Mouse (Mus musculus): Measurements from ENCODE around the gene Tuba8. TPM values are rescaled to one million over a fixed set of nuclear protein-coding genes. Genes with fewer than 3 reads are reported as not detected.

Gene Tuba8
- polyA plus RNA-seq, 1 experiment from 2014 or later = 0.49 TPM

DNA sequence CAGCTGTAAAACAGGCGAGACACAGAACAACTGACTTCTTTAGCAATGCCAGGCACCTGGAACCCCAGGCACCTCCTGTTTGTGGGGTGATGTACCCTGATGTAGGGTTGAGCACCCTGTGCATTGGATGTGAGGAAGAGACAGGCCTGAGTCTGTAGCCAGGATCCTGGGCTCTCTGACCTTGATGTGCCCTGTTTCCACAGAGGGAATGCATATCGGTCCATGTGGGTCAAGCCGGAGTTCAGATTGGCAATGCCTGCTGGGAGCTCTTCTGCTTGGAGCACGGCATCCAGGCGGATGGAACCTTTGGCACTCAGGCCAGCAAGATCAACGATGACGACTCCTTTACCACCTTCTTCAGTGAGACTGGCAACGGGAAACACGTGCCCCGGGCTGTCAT is 9.7 kb downstream of the Tuba8 start:
- Histone ChIP-seq H3K4me1 (replicated peaks) (no peaks in the 10 kb centered on the region), H3K9me3 (no peaks in the 10 kb centered on the region), H3K4me3 (replicated peaks) (no peak overlapping the region), H3K4me2 (replicated peaks) (no peak overlapping the region), H3K9ac (no peak overlapping the region), H3K36me3 (no peaks in the 10 kb centered on the region), H3K27me3 (replicated peaks) (no peaks in the 10 kb centered on the region), H3K27ac (no peak overlapping the region)
- WGBS = 87% methylated on average over 10 of the region's 10 CpGs
- no peak for ATAC-seq

GRCm38 (mm10) chr6:121221876-121222597 is 11.5 kb downstream of the Tuba8 start:
- Histone ChIP-seq H3K4me1 (replicated peaks) (no peaks in the 10 kb centered on the region; the same call in 1 of the 2 replicates), H3K9ac (no peak overlapping the region), H3K4me3 (replicated peaks) (no peak overlapping the region), H3K4me2 (replicated peaks) (no peak overlapping the region), H3K27ac (no peak overlapping the region), H3K36me3 (no peaks in the 10 kb centered on the region), H3K27me3 (replicated peaks) (no peaks in the 10 kb centered on the region), H3K9me3 (no peaks in the 10 kb centered on the region)
- WGBS = 76% methylated on average over 8 of the region's 8 CpGs
- no peak for ATAC-seq

- no peaks in the 10 kb centered on the region; the same call in 1 of the 2 replicates for H3K4me1 ChIP-seq (replicated peaks)
- no peak for ATAC-seq
- no peak overlapping the region for H3K27ac ChIP-seq
- no peak overlapping the region for H3K4me2 ChIP-seq (replicated peaks)
- no peaks in the 10 kb centered on the region for H3K9me3 ChIP-seq
- H3K36me3 ChIP-seq = no peaks in the 10 kb centered on the region
- H3K9ac ChIP-seq = no peak overlapping the region
- 97% methylated on average over 14 of the region's 14 CpGs for WGBS
- H3K27me3 ChIP-seq (replicated peaks) = no peaks in the 10 kb centered on the region
- H3K4me3 ChIP-seq (replicated peaks) = no peak overlapping the region
These were observed 12.5 kb downstream of the Tuba8 start for GRCm38 (mm10) chr6:121223001-121223400.

DNA sequence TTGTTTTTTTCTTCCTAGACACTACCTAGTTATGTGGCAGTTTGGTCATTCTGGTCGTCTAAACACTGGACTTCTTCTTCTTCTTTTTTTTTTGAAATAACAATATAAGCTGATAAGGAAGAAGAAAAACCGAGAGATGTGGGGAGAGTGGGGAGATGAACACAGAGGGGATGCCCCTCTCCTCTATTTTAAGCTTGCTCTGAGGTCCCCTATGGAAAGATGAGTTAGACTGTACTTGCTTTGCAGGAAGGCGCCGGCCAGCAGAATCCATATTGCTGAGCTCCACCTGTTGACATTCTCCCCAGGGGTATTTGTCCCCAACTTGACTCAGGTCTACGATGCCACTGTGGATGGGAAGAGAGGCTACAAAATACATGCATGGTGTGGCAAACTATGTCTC is 13.6 kb downstream of the Tuba8 start:
- Histone ChIP-seq H3K27me3 (replicated peaks) (no peaks in the 10 kb centered on the region), H3K4me2 (replicated peaks) (no peak overlapping the region), H3K9ac (no peak overlapping the region), H3K9me3 (no peaks in the 10 kb centered on the region), H3K4me3 (replicated peaks) (no peak overlapping the region), H3K36me3 (no peaks in the 10 kb centered on the region), H3K4me1 (replicated peaks) (no peaks in the 10 kb centered on the region; the same call in 1 of the 2 replicates), H3K27ac (no peak overlapping the region)
- ATAC-seq = no peak
- WGBS = 59% methylated on average over 5 of the region's 5 CpGs

DNA sequence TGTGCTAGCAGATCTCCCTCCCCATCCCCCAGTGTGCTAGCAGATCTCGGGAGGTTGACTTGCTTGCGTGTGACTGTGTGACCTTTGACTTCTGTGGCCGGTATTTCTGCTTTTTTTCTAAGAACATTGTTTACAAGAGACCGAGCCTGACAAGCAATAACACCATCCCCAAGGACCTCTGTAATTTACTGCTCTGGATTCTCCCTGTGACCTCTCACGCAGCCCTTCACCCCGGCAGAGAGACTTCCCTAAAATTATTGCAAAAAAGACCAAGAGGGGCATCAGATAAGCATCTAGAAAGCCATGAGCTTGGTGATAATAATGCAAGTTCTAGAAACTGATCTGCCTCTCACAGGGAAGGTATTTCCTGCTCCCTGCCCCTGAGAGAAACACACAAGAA is 14.5 kb downstream of the Tuba8 start:
- Histone ChIP-seq H3K4me2 (replicated peaks) (no peak overlapping the region), H3K4me3 (replicated peaks) (no peak overlapping the region), H3K27me3 (replicated peaks) (no peaks in the 10 kb centered on the region), H3K27ac (no peak overlapping the region), H3K36me3 (no peaks in the 10 kb centered on the region), H3K4me1 (replicated peaks) (no peaks in the 10 kb centered on the region; the same call in 1 of the 2 replicates), H3K9me3 (no peaks in the 10 kb centered on the region), H3K9ac (no peak overlapping the region)
- 8% methylated on average over 6 of the region's 6 CpGs for WGBS
- no peak for ATAC-seq

- no peak for ATAC-seq
- H3K9me3 ChIP-seq = no peaks in the 10 kb centered on the region
- H3K4me3 ChIP-seq (replicated peaks) = no peak overlapping the region
- no peaks in the 10 kb centered on the region; the same call in 1 of the 2 replicates for H3K4me1 ChIP-seq (replicated peaks)
- no peaks in the 10 kb centered on the region for H3K36me3 ChIP-seq
- no peak overlapping the region for H3K9ac ChIP-seq
- no peaks in the 10 kb centered on the region for H3K27me3 ChIP-seq (replicated peaks)
- whole genome bisulfite sequencing = 48% methylated on average over 4 of the region's 4 CpGs
- no peak overlapping the region for H3K4me2 ChIP-seq (replicated peaks)
- H3K27ac ChIP-seq = no peak overlapping the region
These were observed 15.5 kb downstream of the Tuba8 start for GRCm38 (mm10) chr6:121226043-121226442.

DNA sequence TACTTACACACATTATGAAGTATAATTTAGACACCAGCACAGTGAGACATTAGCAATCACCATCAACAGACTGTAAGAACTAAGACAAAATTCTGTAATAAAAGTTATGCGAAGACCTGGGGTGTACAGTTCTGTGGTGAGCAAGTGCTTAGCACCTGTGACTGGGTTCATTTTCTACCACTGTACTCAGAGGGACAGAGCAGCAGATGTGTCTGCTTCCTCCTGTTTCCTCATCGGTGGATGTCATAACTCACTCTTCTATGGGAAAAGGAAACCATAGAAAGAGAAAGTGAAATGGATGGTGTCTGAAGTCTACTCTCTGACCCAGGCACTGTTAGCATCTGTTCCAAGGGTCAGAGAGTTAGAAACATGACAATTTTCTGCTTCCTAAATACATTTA is 16.2 kb downstream of the Tuba8 start:
- H3K36me3 ChIP-seq = no peaks in the 10 kb centered on the region
- no peaks in the 10 kb centered on the region; the same call in 1 of the 2 replicates for H3K4me1 ChIP-seq (replicated peaks)
- no peak for ATAC-seq
- H3K4me3 ChIP-seq (replicated peaks) = no peak overlapping the region
- no peaks in the 10 kb centered on the region for H3K9me3 ChIP-seq
- WGBS = 71% methylated on average over 2 of the region's 2 CpGs
- no peaks in the 10 kb centered on the region for H3K27me3 ChIP-seq (replicated peaks)
- H3K4me2 ChIP-seq (replicated peaks) = no peak overlapping the region
- H3K27ac ChIP-seq = no peak overlapping the region
- no peak overlapping the region for H3K9ac ChIP-seq

DNA sequence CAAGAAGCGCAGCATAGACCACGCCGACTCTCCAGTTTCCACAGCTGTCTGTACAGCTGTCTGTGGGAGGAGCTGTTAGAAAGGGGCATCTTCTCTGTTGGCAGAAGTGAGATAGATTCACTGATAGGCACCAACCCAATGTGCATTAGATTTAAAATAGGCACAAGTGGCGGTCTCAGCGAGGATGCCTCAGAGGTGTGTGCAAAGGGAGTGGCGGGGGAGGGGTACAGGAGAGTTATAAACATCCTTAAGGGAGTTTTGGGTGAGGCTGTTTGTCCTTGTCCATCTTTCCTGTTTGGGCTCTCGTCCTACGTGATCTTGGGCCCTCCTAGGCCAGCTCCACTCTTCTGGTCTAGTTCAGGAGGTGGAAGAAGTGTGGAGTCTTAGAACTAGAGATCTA is 17.9 kb downstream of the Tuba8 start:
- WGBS = 69% methylated on average over 8 of the region's 8 CpGs
- Histone ChIP-seq H3K4me3 (replicated peaks) (no peak overlapping the region), H3K4me1 (replicated peaks) (no peaks in the 10 kb centered on the region; the same call in 1 of the 2 replicates), H3K36me3 (no peaks in the 10 kb centered on the region), H3K27me3 (replicated peaks) (no peaks in the 10 kb centered on the region), H3K27ac (no peak overlapping the region), H3K9ac (no peak overlapping the region), H3K9me3 (no peaks in the 10 kb centered on the region), H3K4me2 (replicated peaks) (no peak overlapping the region)
- ATAC-seq = no peak

DNA sequence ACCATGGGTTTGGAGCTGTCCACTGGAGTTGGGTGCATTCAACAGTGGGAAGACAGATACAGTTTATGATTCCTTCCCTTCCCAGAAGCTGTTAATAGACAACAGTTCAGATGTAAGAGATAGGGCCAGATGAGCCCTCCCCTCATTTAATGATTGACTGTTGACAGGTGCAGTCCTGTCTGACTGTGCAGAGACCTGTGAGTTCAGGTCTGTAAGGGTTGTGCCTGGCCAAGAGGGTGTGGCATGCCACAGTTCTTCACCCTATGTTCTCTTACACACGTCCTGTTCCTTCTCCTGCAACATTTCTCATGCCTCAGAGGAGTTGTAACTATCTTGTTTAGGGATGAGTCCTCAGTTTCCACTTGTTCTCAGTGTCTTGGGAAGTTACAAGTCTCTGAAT is 22.2 kb downstream of the Tuba8 start:
- Histone ChIP-seq H3K4me2 (replicated peaks) (no peak overlapping the region), H3K4me3 (replicated peaks) (no peak overlapping the region), H3K27me3 (replicated peaks) (no peaks in the 10 kb centered on the region), H3K4me1 (replicated peaks) (no peaks in the 10 kb centered on the region), H3K9me3 (no peaks in the 10 kb centered on the region), H3K27ac (no peak overlapping the region), H3K36me3 (no peaks in the 10 kb centered on the region), H3K9ac (no peak overlapping the region)
- ATAC-seq = peak; percentile 56; the same call in 1 of the 2 replicates
- WGBS = 48% methylated on average over 1 of the region's 1 CpGs

DNA sequence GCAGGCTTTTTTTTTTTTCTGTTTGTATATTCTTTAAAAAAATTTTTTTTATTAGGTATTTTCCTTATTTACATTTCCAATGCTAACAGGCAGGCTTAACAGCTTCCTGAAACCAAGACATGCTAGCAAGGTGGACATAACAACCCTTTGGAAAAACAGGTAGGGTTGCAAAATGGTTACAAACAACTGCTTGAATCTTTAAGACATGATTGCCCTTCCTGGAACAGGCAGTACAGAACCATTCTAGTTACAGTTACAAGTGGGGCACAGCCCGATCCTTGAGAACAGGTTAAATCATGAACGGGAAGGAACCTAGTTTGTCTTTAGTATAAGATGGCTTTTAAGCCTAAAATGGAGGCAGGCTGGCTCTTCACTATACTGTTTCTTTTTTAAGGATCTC is 25.9 kb downstream of the Tuba8 start:
- Histone ChIP-seq H3K9me3 (no peaks in the 10 kb centered on the region), H3K36me3 (no peaks in the 10 kb centered on the region), H3K4me2 (replicated peaks) (no peak overlapping the region), H3K4me3 (replicated peaks) (no peak overlapping the region), H3K27ac (no peak overlapping the region), H3K27me3 (replicated peaks) (no peaks in the 10 kb centered on the region), H3K9ac (no peak overlapping the region), H3K4me1 (replicated peaks) (no peaks in the 10 kb centered on the region)
- WGBS = 92% methylated on average over 2 of the region's 2 CpGs
- ATAC-seq = no peak

DNA sequence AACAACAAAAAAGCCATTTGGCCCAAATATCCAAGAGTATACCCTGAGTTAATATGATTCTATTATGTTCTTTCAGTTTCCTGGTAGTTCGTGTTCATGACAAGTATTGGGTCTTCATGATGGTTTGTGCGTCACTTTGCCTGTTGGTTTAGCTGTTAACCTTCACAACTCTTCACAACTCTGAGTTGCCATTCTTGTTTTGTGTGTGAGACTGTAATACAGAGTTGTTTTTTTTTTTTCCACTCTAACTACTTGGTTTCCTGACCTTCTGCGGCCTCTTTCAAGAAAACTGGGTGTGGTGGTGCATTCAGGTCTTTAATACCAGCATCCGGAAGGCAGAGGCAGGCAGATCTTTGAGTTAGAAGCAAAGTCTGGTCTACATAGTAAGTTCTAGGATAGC is 27.7 kb downstream of the Tuba8 start:
- H3K27ac ChIP-seq = no peak overlapping the region
- no peak for ATAC-seq
- no peaks in the 10 kb centered on the region for H3K27me3 ChIP-seq (replicated peaks)
- H3K9ac ChIP-seq = no peak overlapping the region
- H3K4me2 ChIP-seq (replicated peaks) = no peak overlapping the region
- H3K36me3 ChIP-seq = no peaks in the 10 kb centered on the region
- 95% methylated on average over 4 of the region's 4 CpGs for WGBS
- no peaks in the 10 kb centered on the region for H3K4me1 ChIP-seq (replicated peaks)
- H3K4me3 ChIP-seq (replicated peaks) = no peak overlapping the region
- H3K9me3 ChIP-seq = no peaks in the 10 kb centered on the region

DNA sequence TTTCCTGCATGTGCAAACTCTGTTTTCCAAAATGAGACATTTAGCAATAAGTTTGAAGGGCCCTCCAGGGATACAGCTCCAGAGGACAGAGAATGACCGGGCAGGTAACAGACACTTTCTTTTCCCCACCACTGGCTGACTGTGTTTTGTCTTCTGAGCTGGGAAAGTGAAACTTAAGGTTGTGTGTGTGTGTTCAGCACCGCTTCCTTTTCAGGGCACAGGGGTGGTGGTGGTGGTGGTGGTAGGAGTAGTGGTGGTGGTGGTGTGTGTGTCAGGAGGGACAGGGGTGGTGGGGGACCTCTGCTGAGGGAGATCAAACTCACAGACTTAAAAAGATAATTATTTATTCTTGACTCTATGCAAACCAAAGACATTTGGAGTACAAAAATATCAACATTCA is 31.3 kb downstream of the Tuba8 start:
- H3K4me1 ChIP-seq (replicated peaks) = 0 out of 2 replicates have a peak, but pooled peaks cover 4% of the 10 kb centered on the region
- H3K9me3 ChIP-seq = no peaks in the 10 kb centered on the region
- H3K36me3 ChIP-seq = no peaks in the 10 kb centered on the region
- WGBS = 66% methylated on average over 2 of the region's 2 CpGs
- ATAC-seq = no peak
- H3K27me3 ChIP-seq (replicated peaks) = no peaks in the 10 kb centered on the region
- no peak overlapping the region for H3K9ac ChIP-seq
- H3K4me3 ChIP-seq (replicated peaks) = no peak overlapping the region
- H3K27ac ChIP-seq = no peak overlapping the region
- H3K4me2 ChIP-seq (replicated peaks) = no peak overlapping the region

- H3K27me3 ChIP-seq (replicated peaks) = no peaks in the 10 kb centered on the region
- H3K9ac ChIP-seq = no peak overlapping the region
- H3K36me3 ChIP-seq = no peaks in the 10 kb centered on the region
- no peak overlapping the region for H3K27ac ChIP-seq
- H3K9me3 ChIP-seq = no peaks in the 10 kb centered on the region
- 34% methylated on average over 10 of the region's 10 CpGs for WGBS
- no peak for ATAC-seq
- H3K4me3 ChIP-seq (replicated peaks) = no peak overlapping the region
- 0 out of 2 replicates have a peak, but pooled peaks cover 4% of the 10 kb centered on the region for H3K4me1 ChIP-seq (replicated peaks)
- H3K4me2 ChIP-seq (replicated peaks) = no peak overlapping the region
These were observed 32.7 kb downstream of the Tuba8 start for GRCm38 (mm10) chr6:121243161-121243560.
